Mouse (Mus musculus): Measurements from ENCODE around the gene Slc50a1. TPM values are rescaled to one million over a fixed set of nuclear protein-coding genes. Genes with fewer than 3 reads are reported as not detected.

The Slc50a1 gene
- polyA plus RNA-seq, 1 experiment from 2014 or later: 39.6 TPM

DNA sequence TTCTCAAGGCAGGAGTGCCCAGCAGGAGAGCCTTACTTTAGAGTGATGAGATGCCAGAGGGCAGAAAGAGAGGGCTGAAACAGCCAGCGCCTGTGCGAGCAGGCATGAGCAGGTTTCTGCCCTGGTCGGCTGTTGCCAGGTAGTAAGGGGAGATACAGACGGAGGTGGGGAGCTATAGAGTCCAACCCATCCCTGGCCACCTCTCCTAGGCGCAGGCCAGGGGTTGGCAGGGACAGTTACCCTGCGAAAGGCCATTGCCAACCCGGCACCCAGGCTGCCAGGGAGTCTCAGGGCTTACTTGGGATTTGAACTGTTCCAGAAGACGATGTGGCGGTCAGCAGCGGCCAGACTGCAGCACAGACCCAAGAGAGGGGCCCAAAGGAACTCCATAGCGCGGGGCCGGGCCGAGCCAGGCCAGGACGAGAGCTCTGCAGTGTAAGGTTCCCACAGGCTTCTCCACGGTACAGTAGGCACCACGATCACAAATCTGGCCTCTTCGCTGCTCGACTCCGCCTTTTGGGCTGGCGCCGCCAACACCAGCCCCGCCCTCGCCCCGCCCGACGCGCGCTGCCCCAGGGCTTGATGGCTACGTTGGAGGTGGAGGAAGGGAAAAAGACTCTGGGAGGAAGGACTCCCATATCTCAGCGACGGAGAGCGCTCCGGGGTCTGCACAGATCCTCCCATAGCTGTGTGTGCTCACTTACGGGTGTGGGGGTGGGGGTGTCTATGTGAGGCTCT lies 9.0 kb upstream of the Slc50a1 start:
- Histone ChIP-seq H3K4me2 (replicated peaks) (peak overlapping the region; percentile 74), H3K36me3 (no peaks in the 10 kb centered on the region), H3K4me3 (peak overlapping the region; percentile 45), H3K27me3 (peaks cover 70% of the 10 kb centered on the region), H3K4me1 (peaks cover 38% of the 10 kb centered on the region), H3K27ac (replicated peaks) (no peak overlapping the region), H3K9me3 (no peaks in the 10 kb centered on the region), H3K9ac (replicated peaks) (peak overlapping the region; percentile 46)
- ATAC-seq (ENCODE audit: low FRiP score, low read depth): peak; percentile 69
- WGBS: 3% methylated on average over 35 of the region's 35 CpGs

DNA sequence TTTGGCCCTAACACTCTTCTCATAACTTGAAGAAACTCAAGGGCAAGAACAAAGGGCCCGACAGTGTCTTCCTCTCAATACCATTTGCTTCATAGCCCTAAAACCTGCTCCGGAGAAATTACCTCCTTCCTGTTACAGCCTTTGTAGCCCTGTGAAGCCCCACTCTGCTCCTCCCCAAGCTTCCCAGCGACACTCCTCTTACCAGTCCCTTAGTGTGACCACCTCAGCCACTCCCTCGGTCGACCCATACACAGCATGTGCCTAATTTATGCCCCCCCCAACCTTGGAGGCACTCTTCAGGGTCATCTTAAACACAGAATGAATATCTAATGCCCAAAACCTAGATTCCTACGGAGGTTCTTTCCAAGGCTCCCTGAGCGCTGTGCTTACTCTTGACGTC lies 8.3 kb upstream of the Slc50a1 start:
- Histone ChIP-seq H3K9me3 (no peaks in the 10 kb centered on the region), H3K4me2 (replicated peaks) (peak overlapping the region; percentile 74), H3K9ac (replicated peaks) (peak overlapping the region; percentile 46; the same call in 1 of the 2 replicates), H3K4me1 (peaks cover 38% of the 10 kb centered on the region), H3K36me3 (no peaks in the 10 kb centered on the region), H3K27me3 (peaks cover 70% of the 10 kb centered on the region), H3K4me3 (0 out of 2 replicates have a peak overlapping the region, but pooled peaks have one; percentile 4), H3K27ac (replicated peaks) (no peak overlapping the region)
- WGBS: 34% methylated on average over 8 of the region's 8 CpGs
- ATAC-seq (ENCODE audit: low FRiP score, low read depth): no peak

DNA sequence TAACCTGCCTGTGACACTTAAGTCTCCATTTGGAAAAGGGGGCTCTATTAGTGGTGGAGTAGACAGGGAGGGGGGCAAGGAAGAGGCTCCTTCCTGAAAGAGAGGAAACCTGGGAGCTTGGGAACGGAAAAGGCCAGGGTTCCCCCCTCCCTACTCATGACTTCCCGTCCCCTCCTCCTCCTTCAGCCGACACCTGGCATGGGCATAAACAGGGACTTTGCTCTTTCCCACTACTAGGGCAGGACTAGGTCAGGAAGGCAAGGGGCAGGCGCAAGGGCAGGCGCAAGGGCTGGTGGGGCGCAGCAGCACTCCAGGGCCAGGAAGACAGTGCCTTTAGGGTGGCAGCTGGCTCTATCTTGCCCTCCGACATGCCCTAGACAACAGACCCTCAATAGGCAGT lies 7.7 kb upstream of the Slc50a1 start:
- Histone ChIP-seq H3K9me3 (no peaks in the 10 kb centered on the region), H3K4me1 (peaks cover 38% of the 10 kb centered on the region), H3K36me3 (no peaks in the 10 kb centered on the region), H3K27me3 (peaks cover 69% of the 10 kb centered on the region), H3K4me3 (0 out of 2 replicates have a peak overlapping the region, but pooled peaks have one; percentile 4), H3K9ac (replicated peaks) (no peak overlapping the region), H3K4me2 (replicated peaks) (no peak overlapping the region), H3K27ac (replicated peaks) (no peak overlapping the region)
- ATAC-seq (ENCODE audit: low FRiP score, low read depth): no peak
- 86% methylated on average over 7 of the region's 7 CpGs for WGBS

DNA sequence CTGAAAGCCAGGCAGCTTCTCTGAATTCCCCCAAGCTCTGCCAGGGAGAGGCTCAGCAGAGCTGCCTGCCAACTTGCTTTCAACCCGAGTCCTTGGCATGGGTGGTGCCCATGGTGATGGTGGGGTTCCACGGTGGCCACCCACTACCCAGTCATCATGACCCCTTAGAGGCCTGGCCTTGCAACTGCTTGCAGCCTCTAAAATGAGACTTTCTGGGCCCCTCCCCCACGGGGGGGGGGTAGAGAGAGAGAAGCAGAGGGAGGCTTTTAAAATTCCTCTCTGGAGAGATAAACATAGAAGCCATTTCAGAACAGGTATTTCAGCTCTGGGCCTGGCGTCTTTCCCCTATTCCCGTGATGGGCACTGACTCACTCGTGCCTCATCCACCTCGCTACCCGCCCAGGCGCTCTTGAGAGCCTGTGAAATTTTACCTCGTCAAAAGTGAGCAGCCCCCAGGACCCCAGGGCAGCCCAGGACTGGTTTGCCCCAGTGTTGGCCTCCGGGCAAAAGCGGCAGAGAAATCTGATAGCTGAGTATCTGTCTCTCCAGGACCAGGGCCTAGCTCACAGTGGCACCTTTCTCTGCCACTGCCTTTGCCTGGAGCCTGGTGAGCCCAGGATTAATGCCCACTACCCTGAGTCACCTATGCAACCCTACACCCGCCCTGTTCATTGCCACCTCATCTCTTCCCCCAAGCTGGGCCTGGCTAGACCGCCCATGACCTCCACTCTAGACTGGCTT lies 7.1 kb upstream of the Slc50a1 start:
- Histone ChIP-seq H3K9ac (replicated peaks) (no peak overlapping the region), H3K27me3 (peaks cover 68% of the 10 kb centered on the region), H3K4me1 (peaks cover 37% of the 10 kb centered on the region), H3K4me2 (replicated peaks) (no peak overlapping the region), H3K9me3 (no peaks in the 10 kb centered on the region), H3K36me3 (no peaks in the 10 kb centered on the region), H3K4me3 (no peak overlapping the region), H3K27ac (replicated peaks) (no peak overlapping the region)
- no peak for ATAC-seq (ENCODE audit: low FRiP score, low read depth)
- WGBS: 57% methylated on average over 14 of the region's 14 CpGs

DNA sequence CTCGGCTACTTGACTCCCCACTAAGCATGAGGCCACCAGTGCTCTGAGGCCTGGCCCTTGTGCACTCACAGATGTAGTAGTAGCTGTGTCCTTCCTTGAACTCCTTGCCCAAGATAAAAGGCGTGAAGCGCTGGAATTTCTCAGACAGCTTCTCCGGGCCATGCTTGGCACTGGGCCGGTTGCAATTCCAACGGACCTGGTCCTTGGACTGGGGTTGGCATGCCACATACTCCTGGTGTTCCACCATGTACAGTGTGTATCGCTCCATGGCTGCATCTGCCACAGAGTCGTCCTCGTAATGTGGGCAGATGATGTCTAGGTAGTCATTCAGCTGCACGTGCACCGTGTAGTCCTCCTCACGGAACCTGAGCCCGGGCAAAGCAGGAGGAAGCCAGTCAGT lies 5.7 kb upstream of the Slc50a1 start:
- H3K27me3 ChIP-seq: peaks cover 62% of the 10 kb centered on the region
- ATAC-seq (ENCODE audit: low FRiP score, low read depth): no peak
- H3K36me3 ChIP-seq: no peaks in the 10 kb centered on the region
- no peaks in the 10 kb centered on the region for H3K9me3 ChIP-seq
- no peak overlapping the region for H3K9ac ChIP-seq (replicated peaks)
- H3K4me1 ChIP-seq: peaks cover 25% of the 10 kb centered on the region
- no peak overlapping the region for H3K4me3 ChIP-seq
- no peak overlapping the region for H3K27ac ChIP-seq (replicated peaks)
- WGBS: 90% methylated on average over 13 of the region's 13 CpGs
- no peak overlapping the region for H3K4me2 ChIP-seq (replicated peaks)

DNA sequence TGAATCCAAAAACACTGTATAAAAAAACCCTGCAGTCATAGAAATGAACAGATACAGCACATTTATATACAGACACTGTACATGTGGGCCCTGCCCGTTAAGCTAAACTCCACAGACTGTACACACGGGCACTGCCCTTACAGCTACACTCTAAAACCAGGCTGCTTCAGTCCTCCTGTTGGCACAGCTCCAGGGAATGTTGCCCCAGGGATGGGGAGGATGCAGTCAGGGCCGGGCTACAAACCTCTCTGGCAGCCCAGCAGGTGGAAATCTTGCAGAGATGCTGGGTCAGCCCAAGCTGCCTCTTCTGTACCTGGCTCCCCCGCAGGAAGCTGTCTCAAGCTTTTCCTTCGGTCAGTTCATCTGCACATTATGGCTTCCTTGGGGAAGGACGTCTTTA lies 1.4 kb upstream of the Slc50a1 start:
- no peaks in the 10 kb centered on the region for H3K9me3 ChIP-seq
- no peak overlapping the region for H3K9ac ChIP-seq (replicated peaks)
- H3K36me3 ChIP-seq: no peaks in the 10 kb centered on the region
- H3K4me2 ChIP-seq (replicated peaks): no peak overlapping the region
- peaks cover 33% of the 10 kb centered on the region; the same call in 1 of the 2 replicates for H3K27me3 ChIP-seq
- no peak overlapping the region for H3K4me3 ChIP-seq
- ATAC-seq (ENCODE audit: low FRiP score, low read depth): no peak
- H3K27ac ChIP-seq (replicated peaks): no peak overlapping the region
- WGBS: 65% methylated on average over 6 of the region's 6 CpGs
- H3K4me1 ChIP-seq: peaks cover 29% of the 10 kb centered on the region

DNA sequence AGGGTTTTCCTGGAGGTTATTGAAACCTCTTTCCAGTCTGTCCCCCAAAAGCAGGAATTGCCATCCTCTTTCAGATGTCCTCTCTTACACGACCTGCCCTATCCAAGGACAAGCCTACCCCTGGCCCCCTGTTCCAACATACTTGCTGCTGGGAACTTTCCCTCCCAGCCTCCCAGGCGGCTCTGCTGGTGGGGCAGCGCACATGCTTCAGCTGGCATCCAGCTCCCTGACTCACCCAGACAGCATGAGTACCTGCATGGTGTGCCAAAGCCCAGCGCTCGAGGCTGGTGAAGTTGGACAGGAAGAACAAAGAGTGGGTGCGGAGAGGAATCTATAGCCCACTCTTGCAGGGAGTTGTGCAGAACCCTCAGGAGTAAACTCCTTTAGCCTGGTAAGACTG lies 521 bp upstream of the Slc50a1 start:
- peak overlapping the region; percentile 81; the same call in 1 of the 2 replicates for H3K9ac ChIP-seq (replicated peaks)
- WGBS: 73% methylated on average over 6 of the region's 6 CpGs
- no peak overlapping the region for H3K27ac ChIP-seq (replicated peaks)
- peaks cover 33% of the 10 kb centered on the region for H3K4me1 ChIP-seq
- no peak for ATAC-seq (ENCODE audit: low FRiP score, low read depth)
- H3K4me3 ChIP-seq: peak overlapping the region; percentile 56; the same call in 1 of the 2 replicates
- no peaks in the 10 kb centered on the region for H3K9me3 ChIP-seq
- no peaks in the 10 kb centered on the region for H3K36me3 ChIP-seq
- H3K4me2 ChIP-seq (replicated peaks): peak overlapping the region; percentile 85
- peaks cover 33% of the 10 kb centered on the region; the same call in 1 of the 2 replicates for H3K27me3 ChIP-seq

DNA sequence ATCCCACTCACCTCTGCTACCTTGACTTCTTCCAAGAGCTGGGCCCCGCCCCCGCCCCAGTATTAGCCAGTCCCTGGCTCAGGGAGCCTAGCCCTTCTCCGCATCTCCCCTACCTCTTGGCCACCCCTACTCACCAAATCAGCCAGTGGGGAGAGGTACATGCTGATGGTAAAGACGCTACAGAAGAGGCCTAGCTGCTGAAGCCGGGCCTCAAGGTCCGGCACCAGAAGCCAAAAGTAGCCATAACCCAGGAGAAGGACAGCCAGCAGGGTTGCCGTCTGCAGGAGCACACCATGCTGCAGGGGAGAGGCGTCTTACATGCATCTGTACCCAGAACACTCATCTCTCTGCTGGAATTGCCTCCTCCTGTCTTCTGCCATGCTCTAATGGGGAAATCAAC lies 1.5 kb downstream of the Slc50a1 start:
- H3K4me3 ChIP-seq: no peak overlapping the region
- no peaks in the 10 kb centered on the region for H3K36me3 ChIP-seq
- no peak overlapping the region for H3K9ac ChIP-seq (replicated peaks)
- 50% methylated on average over 8 of the region's 8 CpGs for WGBS
- no peak for ATAC-seq (ENCODE audit: low FRiP score, low read depth)
- H3K9me3 ChIP-seq: no peaks in the 10 kb centered on the region
- H3K4me1 ChIP-seq: peaks cover 33% of the 10 kb centered on the region
- H3K27me3 ChIP-seq: peaks cover 26% of the 10 kb centered on the region; the same call in 1 of the 2 replicates
- 0 out of 2 replicates have a peak overlapping the region, but pooled peaks have one; percentile 85 for H3K4me2 ChIP-seq (replicated peaks)
- no peak overlapping the region for H3K27ac ChIP-seq (replicated peaks)

DNA sequence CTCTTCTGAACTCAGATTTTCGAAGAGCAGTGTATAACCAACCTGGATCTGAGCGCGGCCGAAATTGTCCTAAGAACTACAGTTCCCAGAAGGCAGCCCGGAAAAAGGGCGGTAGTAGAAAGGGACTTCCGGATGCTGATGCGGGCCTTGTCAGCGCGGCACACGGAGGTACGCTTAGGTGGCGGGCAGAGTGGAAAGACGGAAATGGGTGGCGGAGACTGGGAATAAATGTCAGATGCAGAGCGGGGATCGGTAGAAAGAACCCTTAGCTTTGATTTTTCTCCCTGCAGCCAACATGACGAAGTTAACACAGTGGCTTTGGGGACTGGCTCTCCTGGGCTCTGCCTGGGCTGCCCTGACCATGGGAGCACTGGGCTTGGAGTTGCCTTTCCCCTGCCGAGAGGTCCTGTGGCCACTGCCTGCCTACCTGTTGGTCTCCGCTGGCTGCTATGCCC lies 3.9 kb downstream of the Slc50a1 start:
- H3K36me3 ChIP-seq: no peaks in the 10 kb centered on the region
- H3K4me2 ChIP-seq (replicated peaks): peak overlapping the region; percentile 98
- peak overlapping the region; percentile 88 for H3K9ac ChIP-seq (replicated peaks)
- H3K9me3 ChIP-seq: no peaks in the 10 kb centered on the region
- WGBS: under 1% methylated on average over 20 of the region's 20 CpGs
- H3K27ac ChIP-seq (replicated peaks): peak overlapping the region; percentile 52; the same call in 1 of the 2 replicates
- H3K27me3 ChIP-seq: peaks cover 15% of the 10 kb centered on the region; the same call in 1 of the 2 replicates
- peak; percentile 87 for ATAC-seq (ENCODE audit: low FRiP score, low read depth)
- H3K4me3 ChIP-seq: peak overlapping the region; percentile 70
- peaks cover 33% of the 10 kb centered on the region for H3K4me1 ChIP-seq

DNA sequence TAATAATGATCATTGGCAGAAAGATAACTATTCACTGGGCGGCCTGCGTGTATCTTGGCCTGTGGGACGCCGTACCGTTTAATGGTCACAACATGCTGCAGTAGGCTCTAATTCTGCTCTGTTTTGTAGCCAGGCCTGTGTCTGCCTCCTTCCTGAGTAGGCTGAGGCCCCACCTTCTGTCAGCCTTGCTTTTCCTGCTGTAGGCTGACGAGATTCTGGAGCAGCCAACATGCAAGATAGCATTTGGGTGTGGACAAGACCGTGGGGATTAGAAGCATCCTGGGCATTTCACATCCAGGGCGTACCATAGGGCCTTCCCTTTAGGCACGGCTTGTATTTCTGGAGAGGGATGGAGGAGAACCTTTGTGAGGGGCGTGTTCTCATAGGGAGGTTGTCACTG lies 8.0 kb downstream of the Slc50a1 start:
- Histone ChIP-seq H3K4me3 (no peak overlapping the region), H3K9me3 (no peaks in the 10 kb centered on the region), H3K4me2 (replicated peaks) (no peak overlapping the region), H3K27ac (replicated peaks) (no peak overlapping the region), H3K36me3 (no peaks in the 10 kb centered on the region), H3K27me3 (0 out of 2 replicates have a peak, but pooled peaks cover 4% of the 10 kb centered on the region), H3K9ac (replicated peaks) (no peak overlapping the region), H3K4me1 (peaks cover 11% of the 10 kb centered on the region)
- WGBS: 75% methylated on average over 10 of the region's 10 CpGs
- no peak for ATAC-seq (ENCODE audit: low FRiP score, low read depth)

DNA sequence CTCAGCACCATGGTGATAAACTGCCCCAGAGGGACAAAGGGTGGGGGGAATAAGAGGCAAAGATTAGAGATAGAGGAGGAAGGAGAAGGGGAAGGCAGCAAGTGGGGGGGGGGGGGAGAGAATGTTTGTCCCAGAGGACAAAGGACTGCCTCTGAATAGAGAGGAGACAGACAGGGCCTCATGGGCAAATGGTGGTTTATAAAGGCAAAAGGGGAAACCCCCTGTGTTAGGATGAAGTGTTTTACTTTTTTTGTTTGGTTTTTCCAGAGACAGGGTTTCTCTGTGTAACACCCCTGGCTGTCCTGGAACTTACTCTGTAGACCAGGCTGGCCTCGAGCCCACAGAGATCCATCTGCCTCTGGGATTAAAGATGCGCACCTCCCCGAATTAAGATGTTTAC lies 10.2 kb downstream of the Slc50a1 start:
- Histone ChIP-seq H3K4me2 (replicated peaks) (no peak overlapping the region), H3K27me3 (0 out of 2 replicates have a peak, but pooled peaks cover 4% of the 10 kb centered on the region), H3K9ac (replicated peaks) (no peak overlapping the region), H3K4me1 (no peaks in the 10 kb centered on the region), H3K36me3 (no peaks in the 10 kb centered on the region), H3K27ac (replicated peaks) (no peak overlapping the region), H3K9me3 (no peaks in the 10 kb centered on the region), H3K4me3 (no peak overlapping the region)
- WGBS: 57% methylated on average over 3 of the region's 3 CpGs
- no peak for ATAC-seq (ENCODE audit: low FRiP score, low read depth)

DNA sequence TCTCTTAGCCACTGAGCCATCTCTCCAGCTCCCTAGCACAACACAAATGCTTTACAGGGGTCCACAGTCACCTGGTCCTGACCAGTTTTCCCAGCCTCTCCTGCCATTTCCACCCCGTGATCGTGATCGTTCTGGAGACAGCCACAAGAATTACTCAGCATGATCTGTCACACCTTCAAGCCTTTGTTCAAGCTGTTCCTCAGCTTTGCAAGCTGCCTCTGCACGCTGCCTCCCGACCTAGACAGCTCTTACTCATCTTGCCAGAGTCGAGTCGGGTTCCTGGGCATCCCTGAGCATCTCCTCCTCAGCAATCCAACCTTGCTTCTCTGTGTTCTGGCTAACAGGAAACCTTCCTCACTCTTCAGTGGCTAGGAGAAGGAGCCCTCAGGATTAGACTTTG lies 11.3 kb downstream of the Slc50a1 start, which contains the start of gene Dpm3:
Gene Dpm3, plus strand, starts transcription at position 283 of the 400 bp plus-strand sequence.
- no peaks in the 10 kb centered on the region for H3K36me3 ChIP-seq
- 65% methylated on average over 7 of the region's 7 CpGs for WGBS

More for the DNA sequence above, 11.3 kb downstream of the Slc50a1 start, which contains the start of gene Dpm3:
- no peak within 1 kb of the TSS for H3K4me2 ChIP-seq (replicated peaks)
- no peak within 1 kb of the TSS for H3K9ac ChIP-seq (replicated peaks)
- H3K27ac ChIP-seq (replicated peaks): no peak within 1 kb of the TSS
- H3K27me3 ChIP-seq: 0 out of 2 replicates have a peak, but pooled peaks cover 4% of the 10 kb centered on the region
- H3K4me3 ChIP-seq: no peak within 1 kb of the TSS
- no peaks in the 10 kb centered on the region for H3K9me3 ChIP-seq
- no peak for ATAC-seq (ENCODE audit: low FRiP score, low read depth)
- no peaks in the 10 kb centered on the region for H3K4me1 ChIP-seq
